Mouse (Mus musculus) brain, embryonic 14.5 days (tissue): ENCODE measurements at regions not wholly inside any gene's neighbourhood (a gene's known extent, or its start where the extent isn't known, plus 50 kb on each side); places are given as distances from the start of the nearest gene placed in this dataset.

Experiments
- CTCF ChIP-seq: fragments of 200-500 bp; IDR thresholded peaks from 2 replicates; pipeline ENCODE4 v1.5.1; 2012; ENCODE audit warnings: inconsistent platforms, mild to moderate bottlenecking, moderate library complexity, borderline replicate concordance; ENCODE audit not compliant: insufficient read depth, insufficient read length; ENCODE audit errors: extremely low read depth
- POLR2A ChIP-seq: fragments of 200-500 bp; IDR thresholded peaks from 2 replicates; pipeline ENCODE4 v1.6.1; 2012; ENCODE audit warnings: mild to moderate bottlenecking, inconsistent platforms, borderline replicate concordance; ENCODE audit not compliant: poor library complexity, insufficient read depth, insufficient read length, severe bottlenecking; ENCODE audit errors: extremely low read depth

GRCm38 (mm10) chr3:140239276-140239675, 972.9 kb downstream of the Pdha2 start:
- TF ChIP-seq CTCF (no peak), POLR2A (no peak)
